Mouse (Mus musculus) liver, adult 2 months (tissue): ENCODE results near the gene Mettl5. TPM values are rescaled to one million over a fixed set of nuclear protein-coding genes. Genes with fewer than 3 reads are reported as not detected.
A peak's percentile ranks its signal among the peaks of the same experiment; 100 is the strongest.

Experiments used
- DNase-seq: peaks from one replicate; pipeline ENCODE4 v3.0.0-alpha.2; 2011; ENCODE audit warnings: low read depth, low spot score; ENCODE audit errors: extremely low read depth
- H3K27ac ChIP-seq: fragments of 200-500 bp; replicated peaks from 2 replicates; pipeline ENCODE4 v1.5.1; 2012; ENCODE audit warnings: low read depth, mild to moderate bottlenecking, control low read depth, inconsistent platforms, low read length; ENCODE audit not compliant: insufficient read depth
- H3K27me3 ChIP-seq: fragments of 200-500 bp; 2 replicates; pipeline ENCODE4 v1.6.1; 2012; ENCODE audit warnings: mild to moderate bottlenecking, moderate library complexity, low read length, inconsistent platforms; ENCODE audit not compliant: control insufficient read depth, insufficient read depth
- H3K36me3 ChIP-seq: fragments of 200-500 bp; 2 replicates; pipeline ENCODE4 v1.6.1; 2012; ENCODE audit warnings: low read length, inconsistent platforms; ENCODE audit not compliant: control insufficient read depth, insufficient read depth
- H3K4me1 ChIP-seq: fragments of 200-500 bp; 2 replicates; pipeline ENCODE4 v1.6.1; 2011; ENCODE audit warnings: low read length; ENCODE audit not compliant: control insufficient read depth, insufficient read depth
- H3K4me3 ChIP-seq: fragments of 200-500 bp; 2 replicates; pipeline ENCODE4 v1.5.1; 2011; ENCODE audit warnings: low read depth, mild to moderate bottlenecking, control low read depth, low read length, moderate library complexity; ENCODE audit not compliant: insufficient read depth
- H3K79me2 ChIP-seq: fragments of 200-500 bp; 2 replicates; pipeline ENCODE4 v1.6.1; 2012; ENCODE audit warnings: inconsistent platforms, mild to moderate bottlenecking, low read length, moderate library complexity; ENCODE audit not compliant: control insufficient read depth, insufficient read depth
- H3K9ac ChIP-seq: fragments of 200-500 bp; 2 replicates; pipeline ENCODE4 v1.6.1; 2012; ENCODE audit warnings: low read depth, mild to moderate bottlenecking, control low read depth, inconsistent platforms, low read length
- CTCF ChIP-seq: fragments of 200-500 bp; IDR thresholded peaks from 2 replicates; pipeline ENCODE4 v1.5.1; 2011; ENCODE audit warnings: low read depth, low read length, control low read depth
- POLR2A ChIP-seq: fragments of 200-500 bp; IDR thresholded peaks from 2 replicates; pipeline ENCODE4 v1.6.1; 2011; ENCODE audit warnings: low read length, control low read depth; ENCODE audit not compliant: insufficient read depth; ENCODE audit errors: extremely low read depth
- WGBS: fragments of 180-500 bp; shearing (Covaris S2); methylation state at CpG from one replicate; pipeline ENCODE4 v1.1.7; 2018; 5-methylcytosine and 5-hydroxymethylcytosine counted together
- polyA plus RNA-seq: library from polyadenylated mRNA; depleted of rRNA; stranded (reverse); fragments of >200 nt; gene quantifications from 2 replicates; pipeline ENCODE4 v1.2.3, GENCODE M21; 2012
- total RNA-seq: library from RNA; depleted of rRNA; stranded (reverse); fragments of >200 nt; gene quantifications from 2 replicates; pipeline ENCODE4 v1.2.3, GENCODE M21; 2014

Gene Mettl5
- total and polyA plus RNA-seq, 2 experiments, result 7.9 to 14.7 TPM

- no peaks in the 10 kb centered on the region for H3K79me2 ChIP-seq
- H3K4me1 ChIP-seq, result no peaks in the 10 kb centered on the region
- WGBS, result 66% methylated on average over 6 of the region's 6 CpGs
- no peak overlapping the region for H3K4me3 ChIP-seq
- DNase-seq, result peak; percentile 15
- no peak for TF ChIP-seq CTCF
- no peak for TF ChIP-seq POLR2A
- no peak overlapping the region for H3K27ac ChIP-seq
- no peaks in the 10 kb centered on the region for H3K27me3 ChIP-seq
- H3K9ac ChIP-seq, result no peak overlapping the region
- H3K36me3 ChIP-seq, result no peaks in the 10 kb centered on the region
These were observed 36.2 kb downstream of the Mettl5 start for GRCm38 (mm10) chr2:69849215-69849614.

GRCm38 (mm10) chr2:69840261-69840660 lies 45.2 kb downstream of the Mettl5 start:
- no peaks in the 10 kb centered on the region for H3K36me3 ChIP-seq
- WGBS, result 54% methylated on average over 6 of the region's 6 CpGs

GRCm38 (mm10) chr2:69838707-69839106 lies 46.7 kb downstream of the Mettl5 start:
- no peaks in the 10 kb centered on the region for H3K36me3 ChIP-seq
- H3K27ac ChIP-seq, result no peak overlapping the region
- no peak overlapping the region for H3K9ac ChIP-seq
- H3K4me3 ChIP-seq, result no peak overlapping the region
- H3K79me2 ChIP-seq, result no peaks in the 10 kb centered on the region
- no peaks in the 10 kb centered on the region for H3K4me1 ChIP-seq
- H3K27me3 ChIP-seq, result no peaks in the 10 kb centered on the region
- DNase-seq, result no peak
- TF ChIP-seq POLR2A (no peak), CTCF (no peak)

More at GRCm38 (mm10) chr2:69840261-69840660, 45.2 kb downstream of the Mettl5 start:
- H3K27ac ChIP-seq, result no peak overlapping the region
- TF ChIP-seq CTCF (no peak), POLR2A (no peak)
- no peak overlapping the region for H3K9ac ChIP-seq
- H3K27me3 ChIP-seq, result no peaks in the 10 kb centered on the region
- H3K4me3 ChIP-seq, result no peak overlapping the region
- no peak for DNase-seq
- no peaks in the 10 kb centered on the region for H3K4me1 ChIP-seq
- no peaks in the 10 kb centered on the region for H3K79me2 ChIP-seq

- TF ChIP-seq CTCF (peak; percentile 32; the same call in 1 of the 2 replicates), POLR2A (no peak)
- 62% methylated on average over 3 of the region's 3 CpGs for whole genome bisulfite sequencing
These were observed 47.4 kb downstream of the Mettl5 start for GRCm38 (mm10) chr2:69837996-69838395.

GRCm38 (mm10) chr2:69837244-69837967 lies 48.0 kb downstream of the Mettl5 start:
- Histone ChIP-seq H3K9ac (no peak overlapping the region), H3K4me3 (no peak overlapping the region), H3K4me1 (no peaks in the 10 kb centered on the region), H3K36me3 (no peaks in the 10 kb centered on the region), H3K27ac (no peak overlapping the region), H3K79me2 (no peaks in the 10 kb centered on the region), H3K27me3 (no peaks in the 10 kb centered on the region)
- WGBS, result 79% methylated on average over 7 of the region's 7 CpGs
- DNase-seq, result no peak
- TF ChIP-seq POLR2A, result no peak
- TF ChIP-seq CTCF, result no peak

More at GRCm38 (mm10) chr2:69837996-69838395, 47.4 kb downstream of the Mettl5 start:
- no peak for DNase-seq
- no peaks in the 10 kb centered on the region for H3K4me1 ChIP-seq
- no peak overlapping the region for H3K9ac ChIP-seq
- no peaks in the 10 kb centered on the region for H3K27me3 ChIP-seq
- H3K4me3 ChIP-seq, result no peak overlapping the region
- no peaks in the 10 kb centered on the region for H3K36me3 ChIP-seq
- no peak overlapping the region for H3K27ac ChIP-seq
- H3K79me2 ChIP-seq, result no peaks in the 10 kb centered on the region

GRCm38 (mm10) chr2:69830116-69830515 lies 55.3 kb downstream of the Mettl5 start:
- Histone ChIP-seq H3K36me3 (no peaks in the 10 kb centered on the region), H3K27me3 (no peaks in the 10 kb centered on the region), H3K79me2 (no peaks in the 10 kb centered on the region), H3K4me1 (no peaks in the 10 kb centered on the region), H3K27ac (no peak overlapping the region), H3K9ac (no peak overlapping the region), H3K4me3 (no peak overlapping the region)
- no peak for DNase-seq
- TF ChIP-seq POLR2A (no peak), CTCF (no peak)
- 91% methylated on average over 8 of the region's 8 CpGs for WGBS
